Mouse (Mus musculus): ENCODE data around the gene Kcne4.
"Not testable (repeated sequence)": the region's sequence is repeated elsewhere in the genome, so short reads cannot be mapped to it uniquely, and the experiment has no call there.

Kcne4 gene

DNA sequence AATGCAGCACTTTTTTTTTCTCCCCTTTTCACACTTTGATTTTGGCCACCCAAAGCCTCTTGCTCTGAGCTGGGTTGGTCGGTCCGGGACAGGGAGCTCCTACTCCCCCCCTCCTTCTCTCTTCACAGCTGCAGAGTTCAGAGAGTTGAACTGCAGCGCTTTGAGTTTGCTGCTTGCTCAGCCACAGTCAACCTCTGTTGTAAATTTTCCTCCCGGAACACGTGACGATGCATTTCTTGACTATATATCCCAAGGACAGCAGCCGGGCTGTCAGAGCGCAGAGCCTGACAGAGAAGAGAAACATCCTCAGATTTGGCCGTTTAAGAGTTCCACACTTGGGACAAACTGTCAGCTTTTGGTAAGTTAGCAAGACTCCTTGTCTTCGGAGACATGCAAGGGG is at the start of gene Kcne4:
Kcne4 (plus strand) TSS at position 120 of the 400 bp plus-strand sequence.
- DNase-seq (ENCODE audit: low spot score in 2 of 2) = no peak

GRCm38 (mm10) chr1:78781899-78782298 is 34.7 kb upstream of the Kcne4 start:
- no peak for DNase-seq (ENCODE audit: low spot score in 2 of 2)

GRCm38 (mm10) chr1:78784936-78785335 is 31.6 kb upstream of the Kcne4 start:
- DNase-seq (ENCODE audit: low spot score in 2 of 2) = not testable (repeated sequence)

DNA sequence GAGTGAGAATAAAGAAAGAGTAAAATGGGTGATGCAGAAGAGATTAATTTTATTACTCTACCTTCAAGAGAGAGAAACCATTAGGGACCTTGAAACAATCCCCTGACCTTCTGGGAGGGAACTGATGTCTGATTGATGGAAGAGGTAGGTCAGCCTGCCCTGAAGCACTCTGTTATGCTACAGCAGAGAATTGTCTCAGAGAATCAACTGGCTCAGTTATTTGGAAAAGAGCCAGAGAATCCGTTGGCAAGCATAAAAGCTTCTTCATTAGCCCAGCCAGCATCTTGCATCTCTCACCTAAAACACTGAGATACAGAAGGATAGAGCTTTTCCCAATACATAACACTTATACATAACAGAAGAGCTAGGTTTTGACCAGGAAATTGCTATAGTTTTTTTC is 26.8 kb upstream of the Kcne4 start:
- no peak for DNase-seq (ENCODE audit: low spot score in 2 of 2)

DNA sequence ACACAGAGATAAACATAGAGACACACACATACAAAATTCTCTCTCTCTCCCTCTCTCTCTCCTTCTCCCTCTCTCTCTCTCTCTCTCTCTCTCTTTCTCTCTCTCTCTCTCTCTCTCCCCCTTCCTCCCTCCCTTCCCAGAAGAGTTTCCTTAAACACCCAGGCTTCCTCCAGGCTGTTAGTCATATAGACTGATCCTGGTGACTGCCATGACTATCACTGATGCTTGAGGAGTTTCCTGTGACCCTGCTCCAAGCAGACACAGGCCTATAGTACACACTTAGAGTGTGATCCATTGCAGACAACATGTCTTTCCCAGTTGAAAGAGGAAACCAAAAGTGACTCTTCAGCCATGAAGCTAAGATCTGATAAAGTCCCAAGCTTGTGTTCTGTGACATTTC is 9.1 kb upstream of the Kcne4 start:
- no peak for DNase-seq (ENCODE audit: low spot score in 2 of 2)

- no peak for DNase-seq (ENCODE audit: low spot score in 2 of 2)
These were observed 6.7 kb upstream of the Kcne4 start for GRCm38 (mm10) chr1:78809819-78810218.

DNA sequence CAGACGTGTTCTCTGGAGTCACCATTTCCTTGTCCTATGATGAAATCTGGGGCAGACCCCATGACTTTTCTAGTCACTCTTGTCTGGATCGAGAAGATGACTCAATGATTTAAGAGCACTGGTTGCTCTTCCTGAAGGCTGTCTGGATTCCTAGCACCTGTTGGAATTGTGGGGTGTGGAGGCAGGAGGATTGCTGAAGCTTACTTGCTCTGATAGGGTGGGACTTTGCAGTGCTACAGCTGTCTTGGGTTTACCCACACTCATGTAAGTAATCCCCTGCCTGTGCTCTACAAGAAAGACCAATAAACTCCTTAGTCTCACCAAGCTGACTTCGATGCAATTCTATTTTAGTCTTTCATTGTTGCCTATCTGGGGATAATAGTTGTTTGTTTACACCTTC is 5.7 kb upstream of the Kcne4 start:
- no peak for DNase-seq (ENCODE audit: low spot score in 2 of 2)

DNA sequence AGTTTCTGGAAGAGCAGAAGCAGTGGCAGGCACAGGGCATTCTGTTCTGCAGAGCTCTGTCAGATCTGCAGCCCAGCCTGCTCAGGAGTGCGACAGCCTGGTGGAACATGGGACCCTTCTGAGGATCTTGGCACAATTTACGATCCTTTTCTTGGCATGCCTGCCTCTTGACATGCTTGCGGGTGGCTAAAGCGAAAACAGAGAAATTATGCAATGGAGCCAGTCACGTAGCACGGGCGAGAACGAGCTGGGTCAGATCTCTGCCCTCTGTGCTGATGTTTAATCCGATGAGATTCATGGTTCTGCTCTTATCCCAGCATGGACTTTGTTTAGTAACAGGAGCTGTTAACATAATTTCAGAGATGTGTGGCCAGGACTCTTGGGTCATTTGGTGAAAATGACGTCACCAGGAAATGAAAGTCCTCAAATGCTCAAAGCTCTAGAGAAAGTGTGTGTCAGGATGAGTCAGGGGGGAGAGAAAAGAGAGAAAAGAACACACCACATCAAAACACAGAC is 4.5 kb upstream of the Kcne4 start:
- DNase-seq (ENCODE audit: low spot score in 2 of 2) = no peak

DNA sequence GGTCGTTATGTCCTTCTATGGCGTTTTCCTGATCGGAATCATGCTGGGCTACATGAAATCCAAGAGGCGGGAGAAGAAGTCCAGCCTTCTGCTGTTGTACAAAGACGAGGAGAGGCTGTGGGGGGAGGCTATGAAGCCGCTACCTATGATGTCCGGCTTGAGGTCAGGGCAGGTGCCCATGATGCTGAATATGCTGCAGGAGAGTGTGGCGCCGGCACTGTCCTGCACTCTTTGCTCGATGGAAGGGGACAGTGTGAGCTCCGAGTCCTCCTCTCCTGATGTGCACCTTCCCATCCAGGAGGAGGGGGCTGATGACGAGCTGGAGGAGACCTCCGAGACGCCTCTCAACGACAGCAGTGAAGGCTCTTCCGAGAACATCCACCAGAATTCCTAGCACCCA is 1.2 kb downstream of the Kcne4 start:
- no peak for DNase-seq (ENCODE audit: low spot score in 2 of 2)

GRCm38 (mm10) chr1:78818630-78819526 is 2.3 kb downstream of the Kcne4 start:
- no peak for DNase-seq (ENCODE audit: low spot score in 2 of 2)

DNA sequence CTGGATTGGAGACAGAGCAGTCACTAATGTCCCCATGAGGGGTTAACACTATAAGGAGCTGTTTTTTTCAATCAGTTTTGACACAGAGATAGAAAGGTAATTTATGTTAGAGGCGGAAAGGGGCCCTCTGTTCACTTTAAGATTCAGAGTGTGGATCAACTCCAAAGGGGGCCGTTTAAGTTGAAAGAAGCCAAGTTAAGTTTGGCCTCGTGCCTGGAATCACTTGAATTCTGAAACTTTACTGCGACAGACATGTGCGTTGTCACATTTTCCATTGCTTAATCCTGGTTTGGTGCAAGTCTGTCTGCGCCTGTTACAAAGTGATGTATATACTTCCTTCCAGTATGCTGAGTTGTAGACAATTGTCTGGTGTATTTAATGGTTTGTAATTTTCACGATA is 3.0 kb downstream of the Kcne4 start:
- DNase-seq (ENCODE audit: low spot score in 2 of 2) = no peak

DNA sequence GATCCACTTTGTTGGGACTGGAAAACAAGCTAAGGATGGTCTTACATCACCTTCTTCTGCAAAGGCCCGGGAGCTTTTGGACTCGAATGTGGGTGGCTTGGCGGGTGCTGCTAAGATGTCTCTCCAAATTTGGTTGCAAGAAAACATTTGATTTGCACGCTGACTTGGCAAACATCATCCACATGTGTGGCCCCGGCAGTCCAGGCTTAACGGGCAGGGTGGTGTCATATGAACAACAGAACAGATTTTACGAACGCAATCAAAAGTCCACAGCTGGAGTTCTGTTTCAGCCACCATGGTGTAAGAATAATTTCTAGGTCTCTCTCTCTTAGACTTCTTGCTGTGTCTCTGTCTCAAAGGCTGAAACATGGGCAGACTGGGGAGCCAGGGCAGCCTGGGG is 3.6 kb downstream of the Kcne4 start:
- no peak for DNase-seq (ENCODE audit: low spot score in 2 of 2)

GRCm38 (mm10) chr1:78821111-78821510 is 4.6 kb downstream of the Kcne4 start:
- no peak for DNase-seq (ENCODE audit: low spot score in 2 of 2)

GRCm38 (mm10) chr1:78821733-78822430 is 5.3 kb downstream of the Kcne4 start:
- DNase-seq (ENCODE audit: low spot score in 2 of 2) = no peak

DNA sequence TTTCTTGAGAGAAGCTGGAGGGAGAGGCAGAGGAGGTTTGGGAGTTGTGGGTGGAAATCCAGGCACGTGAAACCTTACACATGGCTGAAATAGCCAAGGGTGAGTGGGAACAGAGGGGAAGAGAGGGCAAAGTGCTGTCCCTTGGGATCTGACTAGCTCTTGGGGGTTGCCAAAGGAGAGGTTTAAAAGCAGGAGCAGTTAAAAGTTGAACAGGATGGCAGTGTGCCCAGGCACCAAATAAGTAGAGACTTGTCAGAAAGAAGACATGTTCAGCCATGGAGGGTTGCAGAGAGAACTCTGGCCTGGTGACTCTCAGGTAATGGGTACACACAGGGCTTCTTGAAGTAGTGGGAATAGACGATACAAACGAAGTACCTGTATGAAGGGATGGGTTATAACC is 8.7 kb downstream of the Kcne4 start:
- no peak for DNase-seq (ENCODE audit: low spot score in 2 of 2)

- no peak for DNase-seq (ENCODE audit: low spot score in 2 of 2)
These were observed 21.9 kb downstream of the Kcne4 start for GRCm38 (mm10) chr1:78838468-78838867.

GRCm38 (mm10) chr1:78840769-78841168 is 24.2 kb downstream of the Kcne4 start:
- no peak for DNase-seq (ENCODE audit: low spot score in 2 of 2)

DNA sequence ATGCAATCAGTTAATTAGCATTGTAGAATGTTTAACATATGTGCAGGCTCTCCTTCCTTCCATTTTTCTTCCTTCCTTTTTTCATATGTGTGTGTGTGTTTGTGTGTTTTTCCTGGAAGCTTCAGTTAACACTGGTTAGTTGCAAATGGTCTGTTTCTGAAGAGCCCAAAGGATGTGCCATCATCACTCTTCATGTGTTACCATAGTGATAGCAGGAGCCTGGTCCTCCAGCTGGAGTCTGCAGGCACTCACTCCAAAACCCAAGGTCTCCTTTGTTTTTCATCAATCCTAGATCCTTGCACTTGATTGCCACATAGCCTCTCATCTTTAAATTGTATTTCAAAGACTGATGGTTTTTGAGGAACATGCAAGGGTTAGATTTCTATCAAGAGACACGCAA is 29.1 kb downstream of the Kcne4 start:
- no peak for DNase-seq (ENCODE audit: low spot score in 2 of 2)

DNA sequence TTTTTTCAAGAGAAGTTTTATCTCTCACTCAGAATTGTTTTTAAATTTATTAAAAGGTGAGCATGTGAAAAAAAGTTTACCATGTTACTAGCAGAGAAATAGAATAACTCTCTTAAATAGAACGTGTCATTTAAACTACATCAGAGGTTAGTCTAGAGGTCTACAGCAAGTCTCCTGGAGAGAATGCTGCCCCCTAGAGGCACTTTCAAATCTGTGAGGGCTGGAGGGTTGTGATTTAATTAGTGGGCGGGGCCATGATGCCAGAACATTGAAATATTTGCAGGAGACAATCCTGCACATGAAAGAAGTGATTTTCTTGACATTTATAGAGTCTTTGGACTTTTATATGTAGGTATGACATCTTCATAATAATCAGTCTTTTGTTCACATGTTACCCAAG is 29.9 kb downstream of the Kcne4 start:
- DNase-seq (ENCODE audit: low spot score in 2 of 2) = no peak

GRCm38 (mm10) chr1:78852408-78853093 is 36.0 kb downstream of the Kcne4 start:
- DNase-seq (ENCODE audit: low spot score in 2 of 2) = no peak

GRCm38 (mm10) chr1:78853094-78853445 is 36.5 kb downstream of the Kcne4 start:
- DNase-seq (ENCODE audit: low spot score in 2 of 2) = no peak

DNA sequence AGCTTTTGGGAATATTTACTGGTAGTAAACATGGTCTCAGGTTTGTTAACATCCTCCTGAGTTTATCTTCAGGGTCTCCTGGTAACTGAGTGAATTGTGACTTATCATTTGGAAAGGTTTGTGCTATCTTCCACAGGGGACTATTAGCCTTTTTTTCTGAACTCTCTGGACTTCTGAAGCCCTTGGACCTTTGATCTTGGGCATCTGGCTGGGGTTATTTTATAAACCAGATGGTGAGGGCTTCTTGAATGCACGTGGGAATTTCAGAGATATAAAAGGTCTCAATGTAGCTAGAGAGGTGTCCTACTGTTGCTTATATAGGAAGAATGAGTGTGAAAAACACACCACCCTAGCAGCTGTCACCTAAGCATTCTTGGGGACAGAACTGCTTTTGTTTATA is 37.7 kb downstream of the Kcne4 start:
- no peak for DNase-seq (ENCODE audit: low spot score in 2 of 2)

Measured in natural killer cell, adult 2 months (primary cell).